Mouse (Mus musculus): ENCODE measurements at regions not wholly inside any gene's neighbourhood (a gene's known extent, or its start where the extent isn't known, plus 50 kb on each side); places are given as distances from the start of the nearest gene placed in this dataset.

GRCm38 (mm10) chr13:28545797-28546196 is 288.5 kb downstream of the Gm11361 start:
- TF ChIP-seq EP300 (IDR thresholded peaks at IDR 0.05; ENCODE audit: low read depth) (no peak), CTCF (IDR thresholded peaks at IDR 0.05; ENCODE audit: low read depth) (no peak)
